Mouse (Mus musculus): ENCODE results near the gene Prpf40b.
"Not testable (repeated sequence)": the region's sequence is repeated elsewhere in the genome, so short reads cannot be mapped to it uniquely, and the experiment has no call there.

Prpf40b gene

GRCm38 (mm10) chr15:99294813-99295374 is at the start of gene Prpf40b:
Gene Prpf40b, plus strand, starts transcription at chr15:99295087.
- DNase-seq (ENCODE audit: low read depth, low spot score), result peak; percentile 87

DNA sequence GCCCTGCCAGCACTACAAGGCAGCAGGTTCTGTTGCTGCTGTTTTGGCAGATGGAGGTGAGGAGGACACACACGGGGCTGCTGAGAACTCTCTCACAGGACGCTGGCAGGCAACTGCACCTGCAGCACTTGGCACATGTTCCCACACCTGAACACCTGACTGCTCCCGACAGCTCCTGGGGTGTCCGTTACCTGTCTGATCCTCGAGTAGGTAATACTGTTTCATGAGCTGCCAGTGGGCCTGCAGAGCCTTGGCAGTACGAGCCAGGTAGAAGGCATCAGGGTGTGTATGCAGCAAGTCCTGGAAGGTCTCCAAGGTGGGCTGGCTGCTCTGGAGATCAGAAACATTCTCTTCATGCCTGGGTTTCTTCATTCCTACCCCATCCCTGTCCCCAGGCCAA is 48.2 kb upstream of the Prpf40b start:
- not testable (repeated sequence) for DNase-seq (ENCODE audit: low read depth, low spot score)

- no peak for DNase-seq (ENCODE audit: low read depth, low spot score)
These were observed 45.9 kb upstream of the Prpf40b start for GRCm38 (mm10) chr15:99248972-99249371.

DNA sequence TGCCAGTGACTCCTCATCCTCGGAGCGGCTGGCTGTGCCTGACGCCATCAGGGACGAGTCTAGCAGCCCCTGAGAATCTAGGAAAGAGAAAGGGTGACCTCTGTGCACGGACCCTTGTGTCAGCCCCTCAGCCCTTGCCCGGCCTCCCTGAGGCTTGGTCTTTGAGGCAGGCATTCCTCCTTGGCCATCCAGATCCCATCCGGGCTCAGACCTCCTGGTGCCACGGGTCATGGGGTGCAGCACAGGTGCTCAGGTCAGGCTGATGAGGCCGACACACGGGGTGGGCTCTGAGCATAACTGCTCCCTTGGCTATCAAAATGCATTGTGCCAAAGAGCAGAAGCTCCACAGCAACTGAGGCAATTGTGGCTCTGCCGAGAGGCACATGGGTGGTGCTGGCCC is 44.9 kb upstream of the Prpf40b start:
- DNase-seq (ENCODE audit: low read depth, low spot score), result no peak

GRCm38 (mm10) chr15:99251111-99251510 is 43.8 kb upstream of the Prpf40b start:
- not testable (repeated sequence) for DNase-seq (ENCODE audit: low read depth, low spot score)

DNA sequence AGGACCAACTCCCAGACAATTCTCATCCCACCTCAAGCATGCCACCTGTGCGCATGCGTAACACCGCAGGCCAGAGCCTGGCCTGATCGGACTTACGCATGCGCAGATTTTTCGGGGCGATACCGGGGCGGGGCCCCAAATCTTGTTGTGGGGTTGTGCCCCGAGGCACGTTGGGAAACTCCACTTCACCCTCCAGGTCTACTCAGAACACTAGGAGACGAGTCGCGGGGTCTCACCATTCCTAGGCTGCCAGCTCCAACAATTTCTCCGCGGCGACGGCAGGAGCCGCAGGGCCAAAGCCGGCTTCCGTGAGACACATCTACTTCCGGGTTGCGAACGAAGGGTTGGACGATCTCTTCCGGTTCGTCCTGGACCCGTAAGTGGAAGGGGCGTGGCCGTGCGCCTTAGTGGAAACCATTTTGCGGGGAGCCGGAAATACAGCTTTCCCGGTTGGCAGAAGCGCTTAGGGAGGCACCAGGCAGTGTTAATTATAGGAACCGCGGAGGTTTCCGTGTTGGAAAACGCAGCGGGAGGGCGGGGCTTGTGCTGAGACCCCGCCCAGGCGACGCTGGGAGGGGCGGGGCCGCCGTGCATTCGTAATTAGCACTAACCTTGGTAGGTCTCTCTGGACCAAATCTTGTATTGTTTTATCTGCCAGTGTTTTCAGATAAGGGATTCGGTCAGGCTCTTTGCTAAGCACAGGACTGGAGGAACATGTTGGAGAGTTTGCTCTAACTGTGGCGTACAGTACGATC is 43.1 kb upstream of the Prpf40b start, which contains the start of gene Mcrs1:
Mcrs1 (minus strand) TSS at position 336 of the 755 bp plus-strand sequence.
- peak; percentile 100 for DNase-seq (ENCODE audit: low read depth, low spot score)

DNA sequence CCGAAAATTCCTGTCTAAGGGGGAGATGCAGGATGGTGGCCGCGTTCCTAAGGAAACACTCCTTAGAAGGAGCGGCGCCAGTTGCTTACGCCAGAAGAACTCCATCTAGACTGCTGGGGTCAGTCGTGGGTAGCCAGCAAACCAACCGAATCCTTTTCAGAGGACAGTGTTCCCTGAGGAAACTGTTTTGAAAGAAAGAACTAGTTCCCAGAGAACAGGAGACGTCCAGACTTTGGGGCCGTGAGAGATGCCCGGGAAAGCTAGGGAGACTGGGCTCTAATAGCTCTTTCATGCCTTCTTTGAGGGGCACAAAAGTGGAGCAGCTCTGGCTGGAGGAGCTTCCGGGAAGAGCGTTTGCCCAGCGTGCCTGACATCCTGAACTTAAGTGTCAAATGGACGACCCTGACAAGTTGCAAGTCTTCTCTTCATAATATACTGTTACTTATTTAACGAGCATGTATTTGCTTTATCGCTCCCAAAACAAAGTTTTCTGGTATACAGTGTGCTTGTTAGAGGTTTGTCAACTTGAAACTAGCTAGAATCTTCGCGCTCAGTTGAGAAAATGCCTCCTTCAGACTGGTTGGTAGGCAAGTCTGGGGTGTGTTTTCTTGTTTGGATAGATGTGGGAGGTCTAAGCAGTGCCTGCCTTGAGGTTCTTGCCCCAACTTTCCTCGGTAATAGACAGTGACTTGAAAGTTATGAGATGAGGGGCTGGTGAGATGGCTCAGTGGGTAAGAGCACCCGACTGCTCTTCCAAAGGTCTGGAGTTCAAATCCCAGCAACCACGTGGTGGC is 42.3 kb upstream of the Prpf40b start:
- peak; percentile 11 for DNase-seq (ENCODE audit: low read depth, low spot score)

DNA sequence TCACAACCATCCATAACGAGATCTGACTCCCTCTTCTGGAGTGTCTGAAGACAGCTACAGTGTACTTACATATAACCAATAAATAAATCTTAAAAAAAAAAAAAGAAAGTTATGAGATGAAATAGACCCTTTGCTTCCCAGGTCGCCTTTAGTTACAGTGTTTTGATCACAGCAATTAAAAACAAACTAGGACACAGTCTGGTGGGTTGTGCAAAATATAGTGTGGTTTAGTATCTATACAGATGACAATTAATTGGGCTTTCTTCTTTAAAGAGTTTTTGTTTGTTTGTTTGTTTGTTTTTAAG is 41.8 kb upstream of the Prpf40b start:
- DNase-seq (ENCODE audit: low read depth, low spot score), result not testable (repeated sequence)

GRCm38 (mm10) chr15:99253772-99254171 is 41.1 kb upstream of the Prpf40b start:
- DNase-seq (ENCODE audit: low read depth, low spot score), result no peak

- no peak for DNase-seq (ENCODE audit: low read depth, low spot score)
These were observed 40.3 kb upstream of the Prpf40b start for GRCm38 (mm10) chr15:99254477-99255005.

GRCm38 (mm10) chr15:99255241-99255749 is 39.6 kb upstream of the Prpf40b start:
- DNase-seq (ENCODE audit: low read depth, low spot score), result no peak

GRCm38 (mm10) chr15:99259167-99259729 is 35.6 kb upstream of the Prpf40b start:
- no peak for DNase-seq (ENCODE audit: low read depth, low spot score)

DNA sequence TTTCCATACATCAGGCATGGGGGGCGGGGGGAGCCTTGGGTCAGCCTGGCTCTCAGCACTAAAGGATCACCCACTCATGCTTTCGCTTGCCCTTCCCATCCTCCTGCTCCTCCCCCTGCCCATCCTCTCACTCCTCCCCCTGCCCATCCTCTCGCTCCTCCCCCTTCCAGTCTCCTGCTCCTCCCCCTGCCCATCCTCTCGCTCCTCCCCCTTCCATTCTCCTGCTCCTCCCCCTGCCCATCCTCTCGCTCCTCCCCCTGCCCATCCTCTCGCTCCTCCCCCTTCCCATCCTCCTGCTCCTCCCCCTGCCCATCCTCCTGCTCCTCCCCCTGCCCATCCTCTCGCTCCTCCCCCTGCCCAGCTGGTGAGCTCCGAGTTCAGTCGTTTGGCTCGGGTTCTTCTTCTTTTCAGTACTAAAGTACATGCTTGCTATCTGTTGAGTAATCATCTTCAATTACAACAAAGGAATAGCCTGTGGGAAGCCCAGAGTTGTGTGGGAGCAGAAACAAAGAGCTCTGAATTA is 35.1 kb upstream of the Prpf40b start:
- peak; percentile 62 for DNase-seq (ENCODE audit: low read depth, low spot score)

GRCm38 (mm10) chr15:99262702-99263101 is 32.2 kb upstream of the Prpf40b start:
- no peak for DNase-seq (ENCODE audit: low read depth, low spot score)

DNA sequence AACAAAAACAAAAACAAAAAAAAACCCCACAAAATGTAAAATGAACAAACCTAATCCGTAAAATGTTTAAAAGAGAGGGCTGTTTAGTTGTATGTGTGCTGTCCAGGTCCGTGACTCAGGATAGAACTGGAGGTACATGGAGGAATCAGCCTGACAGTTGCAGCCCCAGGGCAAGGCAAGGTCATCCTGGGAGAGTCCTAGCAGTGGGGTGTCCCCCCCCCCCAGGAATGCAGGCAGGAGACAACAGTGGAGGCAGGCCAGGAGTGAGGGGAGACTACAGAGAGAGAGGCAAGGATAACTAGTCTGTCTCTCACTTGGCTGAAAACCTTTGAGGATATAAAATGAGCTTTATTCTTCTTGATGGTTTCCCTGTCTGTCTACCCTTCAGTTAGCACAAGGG is 30.5 kb upstream of the Prpf40b start:
- DNase-seq (ENCODE audit: low read depth, low spot score), result no peak

GRCm38 (mm10) chr15:99265679-99266078 is 29.2 kb upstream of the Prpf40b start:
- peak; percentile 80 for DNase-seq (ENCODE audit: low read depth, low spot score)

GRCm38 (mm10) chr15:99276095-99276494 is 18.8 kb upstream of the Prpf40b start:
- no peak for DNase-seq (ENCODE audit: low read depth, low spot score)

DNA sequence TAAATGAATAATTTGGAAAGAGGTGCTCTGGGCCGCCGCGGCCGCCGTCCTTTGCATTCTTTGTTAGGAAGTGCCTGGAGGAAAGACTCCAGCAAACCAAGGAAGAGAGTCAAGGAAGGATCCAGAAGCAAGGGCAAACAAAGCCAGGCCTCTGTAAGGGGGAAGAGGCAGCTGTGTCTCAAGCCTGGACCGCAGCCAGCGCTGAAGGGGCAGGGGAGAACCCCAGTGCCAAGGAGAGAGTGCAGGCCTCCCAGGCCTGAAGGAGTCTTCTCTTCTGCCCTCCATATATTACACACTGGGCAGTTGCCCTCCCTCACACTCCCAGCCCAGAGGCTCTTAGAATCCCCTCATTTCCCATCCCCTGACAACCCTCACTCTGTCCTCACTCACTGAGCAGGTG is 16.6 kb upstream of the Prpf40b start:
- DNase-seq (ENCODE audit: low read depth, low spot score), result no peak

DNA sequence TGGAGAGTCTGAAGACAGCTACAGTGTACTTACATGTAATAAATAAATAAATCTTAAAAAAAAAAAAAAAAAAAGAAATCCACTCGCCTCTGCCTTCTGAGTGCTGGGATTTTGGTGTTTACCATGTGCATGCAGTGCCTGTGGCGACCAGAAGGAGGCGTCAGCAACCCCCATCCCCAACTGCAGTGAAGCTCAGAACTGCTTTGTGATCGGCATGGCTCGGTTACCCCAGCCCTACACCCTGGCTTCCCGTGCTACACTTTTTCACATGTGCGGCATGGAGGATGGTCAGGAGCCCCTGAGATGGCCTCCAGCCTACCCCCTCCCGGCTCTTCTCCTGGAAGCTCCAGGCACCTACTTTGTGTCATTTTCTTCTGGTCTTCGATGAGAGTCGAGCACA is 11.4 kb upstream of the Prpf40b start:
- no peak for DNase-seq (ENCODE audit: low read depth, low spot score)

DNA sequence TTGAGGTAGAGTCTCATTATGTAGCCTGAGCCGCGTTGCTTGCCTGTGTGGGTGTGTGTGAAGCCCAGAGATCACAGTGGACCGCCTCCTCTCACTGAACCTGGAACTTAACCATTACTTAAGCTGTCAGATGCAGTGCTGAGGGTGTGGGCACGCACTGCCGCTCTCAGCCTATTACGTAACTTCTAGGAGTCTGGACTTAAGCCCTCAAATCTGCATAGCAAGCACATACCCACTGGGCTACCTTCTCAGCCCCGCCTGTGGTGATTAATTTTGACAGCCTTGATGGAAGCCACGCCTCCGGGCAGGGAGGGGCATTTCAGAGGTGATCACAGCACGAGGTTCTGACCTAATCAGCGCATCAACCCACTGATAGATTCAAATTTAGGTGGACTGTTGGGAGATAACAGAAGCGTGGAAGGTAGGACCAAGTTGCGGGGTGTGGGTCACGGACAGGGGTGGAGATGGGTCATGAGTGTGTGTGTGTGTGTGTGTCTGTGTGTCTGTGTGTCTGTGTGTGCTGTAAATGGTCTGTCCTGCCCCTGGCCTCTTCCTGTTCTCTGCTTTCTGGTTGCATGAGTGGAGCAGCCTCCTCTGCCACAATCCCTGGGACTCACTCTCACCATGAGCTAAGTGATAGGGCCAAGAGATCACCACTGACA is 10.2 kb upstream of the Prpf40b start:
- DNase-seq (ENCODE audit: low read depth, low spot score), result peak; percentile 11

GRCm38 (mm10) chr15:99285189-99285535 is 9.7 kb upstream of the Prpf40b start:
- no peak for DNase-seq (ENCODE audit: low read depth, low spot score)
